Mouse (Mus musculus) lung, adult 18-20 months (tissue): ENCODE results near the gene Gas2l2.

Source experiments
- DNase-seq, 2 experiments: peaks; one replicate each; pipeline ENCODE4 v3.0.0; 2022; ENCODE audit warnings: mixed read lengths in 2 of 2

Gene Gas2l2

GRCm38 (mm10) chr11:83393062-83393461, 36.2 kb downstream of the Gas2l2 start:
- DNase-seq: no peak

- DNase-seq: no peak
These were observed 45.7 kb downstream of the Gas2l2 start for GRCm38 (mm10) chr11:83383532-83383887.

GRCm38 (mm10) chr11:83382876-83383531, 46.3 kb downstream of the Gas2l2 start:
- DNase-seq: no peak

GRCm38 (mm10) chr11:83379745-83380341, 49.4 kb downstream of the Gas2l2 start:
- DNase-seq: no peak
